Mouse (Mus musculus) cerebellum, adult 2 months (tissue): ENCODE data around the gene Tmem156.

Experiments
- CTCF ChIP-seq: fragments of 200-500 bp; IDR thresholded peaks from 2 replicates; pipeline ENCODE4 v1.5.1; 2011; ENCODE audit warnings: low read depth, mild to moderate bottlenecking, control low read depth, low read length, moderate library complexity, borderline replicate concordance; ENCODE audit not compliant: insufficient read depth
- POLR2A ChIP-seq: fragments of 200-500 bp; IDR thresholded peaks from 2 replicates; pipeline ENCODE4 v1.6.1; 2011; ENCODE audit warnings: low read length, control low read depth, borderline replicate concordance; ENCODE audit not compliant: insufficient read depth

DNA sequence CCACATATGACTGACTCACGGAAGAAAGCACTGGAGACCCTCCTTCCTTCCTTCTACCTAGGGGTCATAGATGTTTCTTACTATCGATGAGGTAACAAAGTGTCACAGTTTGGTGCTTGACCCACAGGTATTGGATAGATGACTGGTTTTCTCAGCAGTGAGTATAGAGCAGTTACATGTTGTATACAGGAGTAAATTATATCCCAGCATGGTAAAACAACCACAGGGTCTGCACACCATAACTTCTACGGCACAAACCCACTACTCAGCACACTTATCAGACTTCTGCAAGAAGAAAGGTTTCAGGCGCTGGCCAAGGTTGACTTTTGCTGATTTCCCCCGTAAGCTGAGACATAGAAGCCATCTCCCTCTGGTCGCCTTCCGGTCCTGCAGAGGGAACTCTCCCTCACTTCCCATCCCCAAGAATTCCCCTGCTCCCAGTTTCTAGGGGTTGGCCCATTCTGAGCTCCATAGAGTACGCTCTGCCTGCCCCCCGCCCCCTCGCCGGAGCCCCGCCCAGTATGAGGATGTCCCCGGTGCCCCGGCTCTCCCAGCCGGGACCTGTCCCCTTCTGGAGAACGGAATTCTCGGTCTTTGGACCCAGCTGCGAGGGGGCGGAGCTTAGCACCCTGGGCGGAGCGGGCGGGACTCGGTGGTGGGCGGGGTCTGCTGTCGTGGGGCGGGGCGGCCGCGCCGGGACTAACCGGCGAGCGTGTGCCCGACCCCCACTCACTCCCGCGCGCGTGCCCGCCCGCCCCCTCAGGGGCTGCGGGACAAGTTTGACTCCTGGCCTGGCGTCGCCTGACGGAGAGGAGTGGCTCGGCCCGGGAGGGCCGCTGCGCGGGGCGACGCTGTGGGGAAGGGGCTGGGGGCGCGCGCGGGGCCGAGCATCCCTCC is 15.2 kb upstream of the Tmem156 start, which contains the start of gene Klhl5:
- TF ChIP-seq POLR2A: no peak
- TF ChIP-seq CTCF: no peak
